Mouse (Mus musculus) heart, postnatal 0 days (tissue): ENCODE measurements around the gene Mkrn2. TPM values are rescaled to one million over a fixed set of nuclear protein-coding genes. Genes with fewer than 3 reads are reported as not detected.
"Not testable (repeated sequence)": the region's sequence is repeated elsewhere in the genome, so short reads cannot be mapped to it uniquely, and the experiment has no call there.

Source experiments
- ATAC-seq: fragments of 200-750 bp; cut with Nextera tagmentation; 2 replicates; pipeline ENCODE4 v1.8.0; 2017; ENCODE audit warnings: low read depth, moderate number of reproducible peaks, moderate library complexity; ENCODE audit not compliant: insufficient read depth
- DNase-seq: peaks from one replicate; pipeline ENCODE4 v3.0.0-alpha.2; 2016; ENCODE audit warnings: low spot score
- H3K27ac ChIP-seq: fragments of 300-500 bp; sonication (generic); 2 replicates; pipeline ENCODE4 v1.5.1; 2014; ENCODE audit warnings: low read depth, mild to moderate bottlenecking
- H3K27me3 ChIP-seq: fragments of 300-500 bp; sonication (generic); 2 replicates; pipeline ENCODE4 v1.6.1; 2014; ENCODE audit warnings: low read length, mixed read lengths; ENCODE audit not compliant: control insufficient read depth, insufficient read depth
- H3K36me3 ChIP-seq: fragments of 300-500 bp; sonication (generic); replicated peaks from 2 replicates; pipeline ENCODE4 v1.6.1; 2014; ENCODE audit warnings: low read length, mixed read lengths; ENCODE audit not compliant: control insufficient read depth, insufficient read depth
- H3K4me1 ChIP-seq: fragments of 300-500 bp; sonication (generic); 2 replicates; pipeline ENCODE4 v1.6.1; 2014; ENCODE audit warnings: antibody characterized with exemption; ENCODE audit not compliant: control insufficient read depth, insufficient read depth
- H3K4me2 ChIP-seq: fragments of 300-500 bp; sonication (generic); 2 replicates; pipeline ENCODE4 v1.6.1; 2014; ENCODE audit warnings: low read depth, mild to moderate bottlenecking, low read length, moderate library complexity
- H3K4me3 ChIP-seq: fragments of 300-500 bp; sonication (generic); 2 replicates; pipeline ENCODE4 v1.5.1; 2014; ENCODE audit warnings: low read depth, low read length
- H3K9ac ChIP-seq: fragments of 300-500 bp; sonication (generic); replicated peaks from 2 replicates; pipeline ENCODE4 v1.6.1; 2014; ENCODE audit warnings: low read depth, low read length, mixed read lengths
- H3K9me3 ChIP-seq: fragments of 300-500 bp; sonication (generic); replicated peaks from 2 replicates; pipeline ENCODE4 v1.6.1; 2016; ENCODE audit warnings: low read length; ENCODE audit not compliant: control insufficient read depth
- CTCF ChIP-seq: IDR thresholded peaks from 2 replicates; pipeline ENCODE4 v1.5.1; 2016; ENCODE audit warnings: antibody characterized with exemption, control low read depth, low read depth
- EP300 ChIP-seq: IDR thresholded peaks from 2 replicates; pipeline ENCODE4 v1.6.1; 2016; ENCODE audit warnings: antibody characterized with exemption, low read depth
- WGBS: fragments of 180-500 bp; shearing (Covaris S2); extraction: QIAGEN DNeasy Blood & Tissue Kit; methylation state at CpG from one replicate; pipeline ENCODE4 v1.1.7; 2014; 5-methylcytosine and 5-hydroxymethylcytosine counted together
- polyA plus RNA-seq: library from polyadenylated mRNA; unstranded; fragments of >200 nt; fragmentation: Nextera tagmentation; extraction: Ambion mirVana; gene quantifications from 2 replicates; pipeline ENCODE4 v1.2.1, GENCODE M21; 2015
- total RNA-seq: library from RNA; depleted of rRNA; stranded (reverse); fragments of >200 nt; gene quantifications from 2 replicates; pipeline ENCODE4 v1.2.3, GENCODE M21; 2014; ENCODE audit warnings: low replicate concordance

The Mkrn2 gene
- total and polyA plus RNA-seq, 2 experiments from 2014 or later: 31.3 to 71.3 TPM

- Histone ChIP-seq H3K36me3 (peaks cover 94% of the 10 kb centered on the region), H3K4me3 (no peak overlapping the region), H3K9ac (no peak overlapping the region), H3K4me1 (no peaks in the 10 kb centered on the region), H3K27me3 (no peaks in the 10 kb centered on the region), H3K27ac (no peak overlapping the region), H3K9me3 (no peaks in the 10 kb centered on the region), H3K4me2 (no peak overlapping the region)
- ATAC-seq: no peak
- TF ChIP-seq EP300 (no peak), CTCF (no peak)
- WGBS: 88% methylated on average over 5 of the region's 5 CpGs
- DNase-seq: peak; percentile 1
These were observed 24.4 kb downstream of the Mkrn2 start for GRCm38 (mm10) chr6:115626121-115626520.

- Histone ChIP-seq H3K4me3 (no peak overlapping the region), H3K4me2 (no peak overlapping the region), H3K27me3 (no peaks in the 10 kb centered on the region), H3K27ac (no peak overlapping the region), H3K9ac (no peak overlapping the region), H3K36me3 (peaks cover 90% of the 10 kb centered on the region), H3K9me3 (no peaks in the 10 kb centered on the region), H3K4me1 (no peaks in the 10 kb centered on the region)
- DNase-seq (peak; percentile 3), ATAC-seq (no peak)
- TF ChIP-seq EP300 (no peak), CTCF (no peak)
- 76% methylated on average over 3 of the region's 3 CpGs for WGBS
These were observed 29.5 kb downstream of the Mkrn2 start for GRCm38 (mm10) chr6:115631056-115631795.

GRCm38 (mm10) chr6:115634015-115634414 lies 32.3 kb downstream of the Mkrn2 start:
- ATAC-seq (no peak), DNase-seq (peak; percentile 4)
- no peaks in the 10 kb centered on the region for H3K9me3 ChIP-seq
- H3K9ac ChIP-seq: no peak overlapping the region
- no peak for TF ChIP-seq CTCF
- no peak for TF ChIP-seq EP300
- H3K36me3 ChIP-seq: peaks cover 82% of the 10 kb centered on the region
- WGBS: 88% methylated on average over 2 of the region's 2 CpGs
- H3K4me2 ChIP-seq: no peak overlapping the region
- no peaks in the 10 kb centered on the region for H3K27me3 ChIP-seq
- H3K4me1 ChIP-seq: no peaks in the 10 kb centered on the region
- H3K27ac ChIP-seq: no peak overlapping the region
- no peak overlapping the region for H3K4me3 ChIP-seq

- not testable (repeated sequence) for H3K4me3 ChIP-seq, H3K9me3 ChIP-seq, H3K27ac ChIP-seq, ATAC-seq, H3K4me1 ChIP-seq, H3K27me3 ChIP-seq, DNase-seq, H3K9ac ChIP-seq, H3K4me2 ChIP-seq
- 90% methylated on average over 7 of the region's 7 CpGs for WGBS
- peaks cover 62% of the 10 kb centered on the region for H3K36me3 ChIP-seq
These were observed 36.5 kb downstream of the Mkrn2 start for GRCm38 (mm10) chr6:115638188-115638587.

GRCm38 (mm10) chr6:115643315-115643714 lies 41.6 kb downstream of the Mkrn2 start:
- WGBS: 64% methylated on average over 1 of the region's 1 CpGs
- peaks cover 24% of the 10 kb centered on the region; the same call in 1 of the 2 replicates for H3K36me3 ChIP-seq
- TF ChIP-seq CTCF (no peak), EP300 (no peak)

More at GRCm38 (mm10) chr6:115643315-115643714, 41.6 kb downstream of the Mkrn2 start:
- H3K27ac ChIP-seq: no peak overlapping the region
- no peak overlapping the region for H3K4me2 ChIP-seq
- H3K4me1 ChIP-seq: 0 out of 2 replicates have a peak, but pooled peaks cover 6% of the 10 kb centered on the region
- H3K4me3 ChIP-seq: no peak overlapping the region
- ATAC-seq (no peak), DNase-seq (no peak)
- no peaks in the 10 kb centered on the region for H3K27me3 ChIP-seq
- H3K9ac ChIP-seq: no peak overlapping the region
- no peaks in the 10 kb centered on the region for H3K9me3 ChIP-seq
